Mouse (Mus musculus): ENCODE results near the gene Myh15.

DNA sequence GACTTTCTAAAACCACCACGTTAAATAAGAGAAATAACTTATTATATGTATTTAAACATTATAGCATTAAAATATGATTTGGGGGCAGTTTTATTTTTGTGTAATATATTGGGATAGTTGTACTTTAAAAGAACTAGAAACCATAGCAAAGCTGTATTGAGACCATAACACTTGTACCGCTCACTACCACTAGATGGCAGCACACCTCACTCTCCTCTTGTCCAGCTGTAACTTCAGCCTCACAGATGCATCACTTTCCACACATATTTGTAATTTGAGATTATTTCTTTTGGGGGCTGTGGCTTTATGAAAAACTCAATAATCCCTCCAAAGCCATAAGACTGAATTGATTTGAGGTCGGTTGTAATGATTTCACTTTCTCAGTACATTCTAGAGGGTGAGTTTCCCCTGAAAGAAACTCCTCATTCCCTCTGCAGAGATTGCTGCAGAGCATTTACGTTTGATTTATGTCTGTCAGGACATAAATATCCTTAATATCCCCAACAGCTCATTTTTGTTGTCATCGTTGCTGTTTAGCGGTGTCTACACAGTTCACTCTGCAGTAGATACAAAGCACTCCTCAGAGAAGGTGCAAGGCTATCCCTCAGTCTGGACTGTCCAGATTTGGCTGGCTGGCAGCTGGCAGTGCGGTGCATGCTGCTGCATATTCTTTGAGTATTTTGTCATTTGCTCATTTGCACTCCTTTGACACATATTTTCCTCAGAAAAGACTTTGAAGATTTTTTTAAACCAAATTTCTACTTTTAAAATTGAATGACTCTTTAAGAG lies 107.3 kb downstream of the Myh15 start:
- TF ChIP-seq CTCF (IDR thresholded peaks at IDR 0.05) (peak; percentile 86), EP300 (IDR thresholded peaks at IDR 0.05) (no peak)
